Mouse (Mus musculus) lung, postnatal 25 days (tissue): ENCODE measurements around the gene Slf1.
A peak's percentile ranks its signal among the peaks of the same experiment; 100 is the strongest.
"Not testable (repeated sequence)": the region's sequence is repeated elsewhere in the genome, so short reads cannot be mapped to it uniquely, and the experiment has no call there.

Experiments used
- DNase-seq: peaks from one replicate; pipeline ENCODE4 v3.0.0; 2022; ENCODE audit warnings: low spot score

Gene Slf1

GRCm38 (mm10) chr13:77134931-77135620 is at the start of gene Slf1, which contains the start of gene 2210408I21Rik:
TSS of gene Slf1 (minus strand) at chr13:77135473.
TSS of gene 2210408I21Rik (plus strand) at chr13:77135540.
- peak; percentile 86 for DNase-seq

GRCm38 (mm10) chr13:77177931-77178330 is 42.7 kb upstream of the Slf1 start:
- DNase-seq, result no peak

GRCm38 (mm10) chr13:77140890-77141289 is 5.6 kb upstream of the Slf1 start:
- DNase-seq, result no peak

GRCm38 (mm10) chr13:77135621-77135981 is 328 bp upstream of the Slf1 start:
- DNase-seq, result no peak

GRCm38 (mm10) chr13:77131132-77131531 is 4.1 kb downstream of the Slf1 start:
- no peak for DNase-seq

GRCm38 (mm10) chr13:77128240-77128639 is 7.0 kb downstream of the Slf1 start:
- DNase-seq, result no peak

- DNase-seq, result no peak
These were observed 10.1 kb downstream of the Slf1 start for GRCm38 (mm10) chr13:77125159-77125558.

- DNase-seq, result no peak
These were observed 16.6 kb downstream of the Slf1 start for GRCm38 (mm10) chr13:77118695-77119094.

- no peak for DNase-seq
These were observed 27.5 kb downstream of the Slf1 start for GRCm38 (mm10) chr13:77107734-77108133.

GRCm38 (mm10) chr13:77092876-77093275 is 42.4 kb downstream of the Slf1 start:
- DNase-seq, result not testable (repeated sequence)

GRCm38 (mm10) chr13:77072030-77072429 is 63.2 kb downstream of the Slf1 start:
- no peak for DNase-seq

- no peak for DNase-seq
These were observed 66.4 kb downstream of the Slf1 start for GRCm38 (mm10) chr13:77068847-77069246.

GRCm38 (mm10) chr13:77063221-77063620 is 72.1 kb downstream of the Slf1 start:
- DNase-seq, result no peak

- DNase-seq, result no peak
These were observed 85.5 kb downstream of the Slf1 start for GRCm38 (mm10) chr13:77049736-77050135.

- no peak for DNase-seq
These were observed 86.8 kb downstream of the Slf1 start for GRCm38 (mm10) chr13:77048461-77048860.

GRCm38 (mm10) chr13:77047179-77047931 is 87.9 kb downstream of the Slf1 start:
- no peak for DNase-seq

GRCm38 (mm10) chr13:77046416-77046815 is 88.9 kb downstream of the Slf1 start:
- no peak for DNase-seq

GRCm38 (mm10) chr13:77045375-77045774 is 89.9 kb downstream of the Slf1 start:
- DNase-seq, result peak; percentile 16

GRCm38 (mm10) chr13:77043375-77043774 is 91.9 kb downstream of the Slf1 start:
- DNase-seq, result no peak

- DNase-seq, result no peak
These were observed 105.7 kb downstream of the Slf1 start for GRCm38 (mm10) chr13:77029594-77029993.

- no peak for DNase-seq
These were observed 116.4 kb downstream of the Slf1 start for GRCm38 (mm10) chr13:77018851-77019250.

GRCm38 (mm10) chr13:77003684-77004083 is 131.6 kb downstream of the Slf1 start:
- DNase-seq, result no peak

GRCm38 (mm10) chr13:77002628-77003027 is 132.6 kb downstream of the Slf1 start:
- no peak for DNase-seq
